Mouse (Mus musculus): Measurements from ENCODE around the gene Lhx1.

The Lhx1 gene

DNA sequence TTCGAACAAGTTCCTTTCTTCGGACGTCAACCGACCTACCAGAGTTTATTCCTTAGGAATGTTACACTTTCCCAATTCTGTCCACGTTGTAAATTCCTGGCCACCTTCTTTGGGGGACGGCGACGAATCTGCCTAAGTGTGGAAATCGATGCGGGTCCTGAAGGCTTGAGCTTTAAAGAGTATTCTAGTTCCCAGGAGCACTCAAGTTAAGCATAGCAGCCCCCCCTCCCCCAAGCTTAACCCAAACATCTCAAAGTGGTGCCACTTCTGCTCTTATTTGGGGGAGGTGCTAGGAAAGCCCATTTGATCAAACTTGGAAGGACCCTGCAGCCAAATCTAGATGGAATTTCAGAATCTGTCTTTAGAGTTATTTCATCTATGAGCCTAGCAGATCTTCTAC is 1.1 kb upstream of the Lhx1 start:
- DNase-seq (ENCODE audit: low spot score in 2 of 2) = no peak

DNA sequence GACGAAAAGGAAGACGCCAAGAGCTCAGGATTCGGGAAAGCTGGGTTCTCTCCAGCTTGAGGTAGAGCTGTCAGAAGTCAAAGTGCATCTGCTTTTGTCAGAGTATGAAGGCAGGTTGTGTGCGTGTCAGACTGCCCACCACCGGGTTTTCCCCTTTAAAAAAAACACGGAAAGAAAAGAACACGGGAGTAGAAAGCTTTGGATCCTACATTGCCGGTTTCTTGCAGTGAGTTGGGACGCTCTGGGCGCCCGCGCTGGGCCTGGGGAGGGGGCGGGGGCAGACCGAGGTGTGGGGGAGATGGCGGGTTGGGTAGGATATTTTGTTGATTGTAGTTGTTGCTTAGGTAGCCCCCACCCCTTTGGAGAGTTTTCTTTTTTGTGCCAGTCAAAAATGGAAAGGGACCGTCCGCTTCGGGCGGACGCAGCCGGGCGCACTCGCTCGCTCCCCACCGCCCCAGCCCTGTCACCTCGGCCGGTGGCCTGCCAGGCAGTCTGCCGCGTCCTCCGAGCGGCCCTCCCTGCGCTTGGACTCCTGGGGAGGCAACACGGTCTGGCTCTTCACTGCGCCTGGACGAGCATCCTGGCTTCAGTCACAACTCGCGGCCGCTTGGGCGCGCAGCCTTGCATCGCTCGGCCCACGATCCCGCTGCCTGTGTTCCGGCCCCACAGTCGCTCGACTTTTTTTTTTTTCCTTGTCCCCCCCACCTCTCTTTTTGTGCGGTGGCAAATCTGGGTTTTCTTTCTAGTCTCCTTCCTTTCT is 644 bp downstream of the Lhx1 start:
- DNase-seq (ENCODE audit: low spot score in 2 of 2) = no peak

DNA sequence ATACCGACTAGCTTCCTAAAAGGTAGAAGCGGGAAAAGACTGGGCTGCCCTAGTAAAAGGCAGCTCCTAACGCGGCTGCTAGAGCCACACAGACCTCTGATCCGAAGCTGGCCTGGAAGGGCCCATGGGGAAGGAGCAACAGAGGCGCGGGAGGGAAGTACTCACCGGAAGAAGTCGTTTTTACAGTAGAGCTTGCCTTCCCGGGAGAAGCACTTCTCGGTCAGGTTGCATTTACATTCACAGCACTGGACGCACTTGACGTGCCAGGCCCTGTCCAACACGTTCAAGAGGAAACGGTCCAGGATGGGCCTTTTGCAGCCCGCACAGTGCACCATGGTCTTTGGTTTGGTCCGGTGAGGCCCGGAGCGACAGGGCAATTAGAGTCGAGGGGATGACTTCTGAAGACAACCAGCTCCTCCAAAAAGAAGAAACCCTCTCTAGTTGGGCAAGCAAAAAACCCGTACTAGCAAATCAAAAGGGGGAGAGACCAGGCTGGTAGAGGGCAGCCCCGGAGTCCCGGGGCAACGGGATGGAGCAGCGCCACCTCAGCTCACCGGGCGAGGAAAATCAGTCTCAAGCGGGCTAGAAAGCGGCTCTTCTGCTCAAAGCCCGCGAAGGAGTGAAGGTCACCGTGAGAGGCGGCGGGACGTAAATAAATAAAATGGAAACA is 1.4 kb downstream of the Lhx1 start:
- DNase-seq (ENCODE audit: low spot score in 2 of 2) = no peak

DNA sequence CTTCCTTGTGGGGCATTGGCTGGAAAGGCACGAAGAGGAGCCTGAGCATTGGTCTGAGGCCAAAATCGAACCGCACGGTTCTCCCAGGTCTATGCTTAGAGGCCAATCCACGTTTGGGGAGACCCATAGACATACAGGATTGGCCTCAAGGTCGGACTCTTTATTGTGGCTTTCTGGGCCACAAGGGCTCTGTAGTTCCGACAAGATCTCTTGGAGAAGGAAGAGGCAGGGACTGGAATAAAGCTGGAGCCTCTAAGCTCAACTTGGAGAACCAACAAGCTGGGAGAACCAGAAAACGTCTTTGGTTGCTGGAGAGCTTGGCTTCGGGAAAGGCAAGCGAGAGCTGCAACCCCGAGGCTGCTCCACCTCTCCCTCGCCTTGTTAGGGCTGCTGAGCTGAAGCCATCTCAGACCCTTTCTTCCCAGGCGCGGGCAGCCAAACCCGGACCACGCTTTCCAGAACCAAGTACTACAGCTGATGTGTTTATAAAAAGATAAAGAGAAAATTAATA is 2.0 kb downstream of the Lhx1 start:
- DNase-seq (ENCODE audit: low spot score in 2 of 2) = no peak

DNA sequence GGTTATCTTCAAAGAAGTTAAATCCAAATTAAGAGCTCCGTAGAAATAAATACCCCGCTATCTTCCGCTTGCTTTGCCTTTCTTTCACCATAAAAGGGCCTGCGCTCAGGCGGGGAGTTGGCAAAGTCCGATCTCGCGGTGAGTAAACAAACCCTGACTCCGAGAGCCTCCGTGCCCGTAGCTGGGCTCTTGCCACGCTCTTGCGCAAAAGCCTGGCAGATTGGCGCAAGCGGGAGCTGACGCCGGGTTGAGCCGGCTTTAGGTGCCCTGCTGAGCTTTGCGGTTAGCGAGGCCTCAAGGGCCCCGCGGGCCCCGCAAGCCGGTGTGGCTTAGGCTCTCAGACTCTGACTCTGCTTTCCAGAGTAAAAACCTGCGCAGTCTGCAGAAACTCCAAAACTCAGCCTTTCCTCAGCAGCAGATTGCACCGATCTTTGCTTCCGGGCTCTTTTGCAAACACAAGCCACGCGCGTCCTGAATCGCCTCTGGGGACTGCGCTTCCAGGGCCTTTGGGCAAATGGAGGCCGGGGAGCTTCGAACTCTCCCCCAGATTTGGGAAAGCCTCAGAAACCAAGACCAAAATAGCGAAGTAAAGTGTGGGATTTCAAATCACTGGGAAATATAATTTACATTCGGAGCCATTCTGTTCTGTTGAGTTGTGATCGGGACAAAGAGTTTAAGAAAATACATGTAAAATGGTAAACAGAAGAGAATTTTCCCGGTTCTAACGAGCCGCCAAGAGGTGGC is 2.6 kb downstream of the Lhx1 start:
- DNase-seq (ENCODE audit: low spot score in 2 of 2) = no peak

DNA sequence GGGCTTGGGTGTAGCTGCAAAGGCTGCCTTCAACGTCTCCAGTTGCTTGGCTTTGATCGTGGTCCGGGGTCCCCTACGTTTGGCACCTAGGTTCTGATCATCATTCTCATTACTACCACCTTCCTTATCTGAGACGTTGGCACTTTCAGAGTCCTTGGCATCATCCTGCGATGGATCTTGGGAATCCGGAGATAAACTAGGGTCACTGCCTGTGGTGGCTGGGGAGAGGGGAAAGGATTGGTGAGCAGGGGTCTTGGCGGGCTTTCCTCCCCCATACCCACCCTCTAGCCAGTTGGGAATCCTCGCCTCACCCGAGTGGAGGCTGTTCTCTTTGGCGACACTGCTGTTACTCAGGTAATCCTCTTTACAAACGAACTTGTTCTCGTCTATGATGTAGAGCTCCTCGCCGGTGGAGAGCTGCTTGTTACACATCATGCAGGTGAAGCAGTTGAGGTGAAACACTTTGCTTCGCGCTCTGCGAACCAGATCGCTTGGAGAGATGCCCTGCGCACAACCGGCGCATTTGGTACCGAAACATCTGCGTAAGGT is 3.5 kb downstream of the Lhx1 start:
- DNase-seq (ENCODE audit: low spot score in 2 of 2) = no peak

DNA sequence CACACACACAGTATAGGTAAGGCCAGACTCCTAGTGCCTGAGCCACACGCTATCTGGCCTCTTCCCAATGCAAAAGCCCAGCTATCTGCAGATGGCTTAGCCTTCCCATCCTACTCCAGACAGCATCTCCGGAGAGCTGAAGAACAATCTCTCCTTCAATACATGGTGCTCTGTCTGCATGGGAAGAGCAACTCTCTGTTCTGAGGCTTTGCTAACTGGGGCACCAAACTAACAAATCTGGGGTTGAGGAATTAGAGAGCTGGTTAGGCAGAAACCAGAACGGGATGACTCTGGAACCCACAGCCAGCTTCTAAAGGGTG is 4.3 kb downstream of the Lhx1 start:
- DNase-seq (ENCODE audit: low spot score in 2 of 2) = no peak

DNA sequence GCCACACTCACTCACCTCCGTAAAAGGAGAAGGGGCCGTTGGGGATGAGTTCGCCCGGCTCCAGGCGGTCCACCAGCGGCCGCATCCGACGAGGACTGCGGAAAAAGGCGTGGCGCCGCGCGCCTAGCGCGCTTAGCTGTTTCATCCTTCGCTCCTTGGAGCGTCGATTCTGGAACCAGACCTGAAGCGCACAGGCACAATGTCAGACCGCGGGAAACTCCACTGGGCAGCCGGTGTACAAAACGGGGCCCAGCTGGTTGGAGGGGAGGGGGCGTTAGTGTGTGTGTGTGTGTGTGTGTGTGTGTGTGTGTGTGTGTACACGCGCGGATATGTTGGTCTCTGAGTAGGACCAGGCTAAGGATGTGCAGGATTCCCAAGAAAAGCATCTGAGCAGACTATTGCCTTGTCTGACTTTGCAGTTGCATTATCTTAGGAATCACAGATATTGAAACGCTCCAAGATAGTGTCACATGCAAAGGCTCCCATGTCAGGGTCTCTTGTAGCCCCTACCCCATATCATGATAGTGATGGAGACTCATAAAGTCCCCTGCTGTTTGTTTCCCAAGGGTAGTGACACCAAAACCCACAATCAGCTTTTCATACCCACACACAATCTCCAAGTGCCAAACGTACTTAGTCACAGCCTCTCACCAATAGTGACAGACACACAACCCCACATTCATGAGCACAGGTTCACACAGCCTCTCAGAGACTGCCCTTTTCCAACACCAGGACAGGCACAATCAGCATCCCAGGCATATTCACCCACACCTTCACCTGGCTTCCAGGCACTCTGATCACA is 4.9 kb downstream of the Lhx1 start:
- DNase-seq (ENCODE audit: low spot score in 2 of 2) = no peak

DNA sequence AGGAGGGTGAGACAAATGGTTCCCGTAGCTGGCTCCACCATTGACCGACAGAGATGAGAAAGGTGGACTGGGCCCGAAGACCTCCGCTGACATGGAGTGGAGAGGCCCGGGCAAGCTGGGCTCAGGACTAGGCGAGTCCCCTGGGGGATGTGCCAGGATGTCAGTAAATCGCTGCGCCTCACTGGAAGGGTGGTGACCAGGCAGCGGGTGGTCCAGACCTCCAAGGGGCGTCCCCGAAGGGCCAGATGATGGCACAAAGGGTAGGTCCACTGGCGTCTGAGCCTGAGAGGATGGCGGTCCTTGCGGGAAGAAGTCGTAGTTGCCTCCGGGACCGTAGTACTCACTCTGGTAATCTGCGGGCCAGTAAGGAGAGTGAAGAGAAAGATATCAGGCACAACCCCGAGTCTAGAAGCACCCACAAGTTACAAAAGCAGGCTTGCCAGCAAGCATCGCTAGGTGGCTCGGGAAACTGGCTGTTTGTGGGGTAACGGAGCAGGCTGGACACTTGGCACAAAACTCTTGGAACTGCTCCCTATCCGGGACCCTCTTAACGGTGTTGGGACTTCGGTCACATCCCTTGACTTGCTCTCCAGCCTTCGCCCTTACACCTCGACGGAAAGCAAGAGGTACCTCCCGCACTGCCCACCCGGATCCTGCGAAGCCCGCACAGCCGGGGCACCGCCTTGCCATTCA is 5.6 kb downstream of the Lhx1 start:
- no peak for DNase-seq (ENCODE audit: low spot score in 2 of 2)

DNA sequence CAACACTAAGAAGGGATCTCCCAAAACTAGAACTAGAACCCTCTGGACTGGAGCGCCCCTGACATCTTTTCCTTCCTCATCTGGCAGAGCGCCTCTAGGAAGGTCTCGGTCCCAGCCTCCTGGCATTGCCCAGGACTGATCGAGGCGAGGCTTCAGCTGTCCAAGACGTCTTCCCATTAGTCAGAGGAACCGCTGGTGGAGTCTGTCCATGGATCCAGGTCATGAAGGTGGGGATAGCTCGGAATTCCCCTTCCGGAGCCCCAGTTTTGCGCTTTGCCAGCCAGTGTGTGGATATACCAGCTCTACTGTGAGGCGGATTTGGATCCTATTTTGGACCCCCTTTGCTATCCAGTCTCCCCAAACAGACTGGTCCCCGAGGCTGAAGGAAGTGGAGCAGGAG is 6.3 kb downstream of the Lhx1 start:
- DNase-seq (ENCODE audit: low spot score in 2 of 2) = no peak

DNA sequence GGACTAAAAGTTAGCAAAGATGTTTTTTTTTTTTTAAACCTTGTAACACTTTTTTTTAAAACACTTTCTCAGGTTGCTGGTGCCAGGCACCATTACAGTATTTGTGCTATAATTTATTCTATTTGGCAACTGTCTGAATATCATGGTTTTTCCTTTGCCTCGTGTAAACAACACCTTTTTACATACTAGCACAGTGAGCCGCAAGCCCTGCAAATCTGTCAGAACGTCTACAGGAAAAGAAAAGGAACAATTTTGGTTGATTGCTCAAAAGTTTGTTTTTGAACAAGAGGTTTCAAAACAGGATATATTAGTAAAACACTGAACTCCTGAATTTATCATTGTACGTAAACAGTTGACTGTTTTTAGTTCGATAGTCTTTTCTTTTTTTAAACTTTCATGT is 7.1 kb downstream of the Lhx1 start:
- DNase-seq (ENCODE audit: low spot score in 2 of 2) = no peak

DNA sequence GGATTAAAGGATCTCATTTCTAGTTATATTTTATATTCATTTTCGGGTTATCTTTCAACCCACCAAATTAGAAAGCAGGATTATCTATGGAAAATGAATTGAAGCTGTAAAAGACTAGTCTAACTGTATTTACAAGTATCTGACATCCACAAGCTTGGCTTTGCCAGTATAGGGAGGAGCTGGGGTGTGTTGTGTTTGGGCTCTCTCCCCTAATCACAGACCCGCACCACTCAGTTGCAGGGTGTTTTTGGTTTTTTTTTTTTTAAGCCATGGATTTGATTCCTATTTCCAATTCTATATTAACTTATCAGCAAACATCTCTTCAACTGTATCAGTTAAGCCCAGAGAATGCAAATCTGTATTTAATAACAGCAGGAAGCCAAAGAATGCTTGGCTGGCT is 7.9 kb downstream of the Lhx1 start:
- DNase-seq (ENCODE audit: low spot score in 2 of 2) = no peak

DNA sequence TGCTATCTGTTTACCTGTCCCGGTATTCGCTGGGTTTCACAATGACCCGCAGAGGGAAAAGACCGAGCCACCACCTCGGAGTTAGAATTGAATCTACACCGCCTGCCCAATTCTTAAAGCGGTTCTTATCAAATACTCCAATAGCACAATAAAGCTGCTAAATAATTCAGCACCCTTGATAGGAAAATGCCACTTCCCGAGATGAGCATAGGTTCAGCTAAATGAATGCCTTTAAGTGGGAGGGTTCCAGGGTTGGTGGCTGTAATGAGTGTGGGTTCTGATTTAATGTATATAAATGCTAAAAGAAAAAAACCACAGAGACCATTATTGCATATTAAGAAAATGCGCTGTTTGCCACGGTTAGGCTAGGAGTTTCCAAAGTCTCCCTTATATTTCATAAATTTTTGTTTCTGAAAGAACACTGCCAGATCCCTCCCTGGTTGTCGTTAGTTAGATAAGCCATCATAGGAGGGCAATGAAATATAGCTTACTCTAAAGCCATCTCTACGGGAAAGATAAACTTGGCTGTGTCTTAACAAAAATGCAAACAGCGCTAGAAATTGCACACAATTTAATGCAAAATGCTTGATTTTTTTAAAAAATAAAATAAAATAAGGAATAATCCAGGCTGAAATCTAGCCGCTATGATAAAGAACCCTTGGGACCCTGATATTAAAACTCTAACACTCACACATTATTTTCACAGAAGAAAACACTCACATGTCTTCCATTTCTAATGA is 8.7 kb downstream of the Lhx1 start:
- no peak for DNase-seq (ENCODE audit: low spot score in 2 of 2)

DNA sequence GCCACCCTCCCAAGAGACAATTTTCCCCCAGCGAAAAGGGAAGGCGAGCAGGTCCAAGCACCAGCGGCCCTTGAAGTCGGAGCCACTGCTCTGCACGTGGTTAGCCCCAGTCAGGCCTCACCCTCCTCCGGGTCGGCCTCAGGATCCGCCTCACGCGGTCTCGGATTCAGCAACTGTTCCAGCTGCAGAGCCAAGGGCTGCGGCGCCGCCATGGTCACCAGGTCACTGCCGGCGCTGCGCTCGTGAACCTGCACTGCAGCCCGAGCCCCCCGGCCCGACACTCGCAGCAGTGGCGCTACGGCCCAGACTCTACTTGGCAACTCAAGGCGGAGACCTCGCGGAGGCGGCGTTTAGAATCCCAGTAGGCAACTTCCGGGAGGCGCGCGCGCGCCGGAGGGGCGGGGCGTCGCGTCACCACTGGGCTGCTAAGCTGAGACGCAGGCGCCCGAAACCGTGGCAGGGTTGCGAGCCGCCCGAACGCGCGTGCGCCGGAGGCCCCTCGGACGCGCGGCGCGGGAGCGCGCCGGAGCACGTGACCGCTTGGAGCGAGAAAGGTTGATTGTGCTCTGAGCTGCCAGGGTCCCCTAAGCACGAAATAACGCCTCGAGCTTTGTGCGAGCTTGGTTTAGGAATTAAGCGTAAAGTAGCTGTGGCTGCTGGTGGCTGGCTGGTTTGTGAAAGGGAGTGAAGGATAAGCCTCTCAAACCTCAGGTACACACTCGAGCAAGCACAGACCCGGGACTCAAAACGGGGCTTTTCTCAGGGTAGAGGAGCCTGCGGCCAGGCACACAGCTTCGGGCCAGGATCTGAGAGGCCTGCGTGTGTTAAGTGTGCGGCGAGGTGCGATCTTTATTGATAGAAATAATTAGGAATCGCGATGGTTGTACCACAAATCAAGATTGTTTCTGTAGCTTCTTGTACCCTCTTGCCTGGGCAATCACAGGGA is 11.9 kb downstream of the Lhx1 start, which contains the start of gene Aatf:
Gene Aatf (minus strand): TSS at position 352 of the 946 bp plus-strand sequence.
- peak; percentile 91 to 94 for DNase-seq (ENCODE audit: low spot score in 2 of 2)

DNA sequence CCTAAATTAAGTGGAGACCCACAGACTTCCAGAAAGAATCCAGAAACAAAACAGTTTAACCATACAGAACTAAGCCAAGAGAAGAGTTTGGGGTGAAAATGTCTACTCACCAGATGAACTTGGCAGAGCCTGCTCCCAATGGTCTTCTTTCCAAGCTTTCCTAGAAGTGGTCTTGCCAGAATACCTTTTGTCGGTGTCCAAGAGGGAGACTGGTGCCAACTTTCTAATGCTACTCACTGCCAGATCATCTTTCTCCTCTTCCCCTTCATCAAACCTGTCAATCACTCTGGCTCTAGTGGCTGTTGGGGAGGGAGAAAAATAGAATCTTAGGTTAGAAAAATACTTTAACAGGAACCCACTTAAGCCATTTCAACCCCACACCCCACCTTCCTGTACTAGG is 13.3 kb downstream of the Lhx1 start:
- DNase-seq (ENCODE audit: low spot score in 2 of 2) = no peak

DNA sequence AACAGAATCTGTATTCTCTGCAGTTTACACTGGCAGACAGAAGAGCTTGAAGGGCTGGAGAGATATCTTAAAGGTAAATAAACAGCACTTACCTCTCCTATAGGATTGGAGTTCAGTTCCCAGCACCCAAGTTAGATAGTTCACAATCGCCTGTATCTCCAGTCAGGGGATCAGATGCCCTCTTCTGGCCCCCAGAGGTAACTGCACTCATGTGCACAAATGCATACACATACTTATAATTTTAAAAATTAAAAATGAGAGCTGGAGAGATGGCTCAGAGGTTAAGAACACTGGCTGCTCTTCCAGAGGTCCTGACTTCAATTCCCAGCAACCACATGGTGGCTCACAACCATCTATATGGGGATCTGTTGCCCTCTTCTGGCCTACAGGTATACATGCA is 21.0 kb downstream of the Lhx1 start:
- no peak for DNase-seq (ENCODE audit: low spot score in 2 of 2)

DNA sequence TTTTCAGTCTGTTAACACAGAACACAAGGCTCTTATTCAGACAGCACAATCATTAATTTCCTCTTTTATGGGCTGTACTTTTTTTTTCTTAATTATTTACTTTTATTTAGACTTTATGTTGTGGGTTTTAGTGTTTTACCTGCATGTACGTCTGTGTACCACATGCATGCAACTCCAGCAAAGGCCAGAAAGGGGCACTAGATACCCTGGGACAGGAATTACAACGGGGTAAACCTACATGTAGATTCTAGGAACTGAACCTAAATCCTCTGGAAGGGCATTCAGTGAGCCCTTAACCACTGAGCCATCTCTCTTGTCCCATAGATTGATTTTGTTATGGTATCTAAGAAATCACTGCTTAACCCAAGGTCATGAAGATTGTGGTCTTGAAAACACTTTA is 27.4 kb downstream of the Lhx1 start:
- DNase-seq (ENCODE audit: low spot score in 2 of 2) = no peak

DNA sequence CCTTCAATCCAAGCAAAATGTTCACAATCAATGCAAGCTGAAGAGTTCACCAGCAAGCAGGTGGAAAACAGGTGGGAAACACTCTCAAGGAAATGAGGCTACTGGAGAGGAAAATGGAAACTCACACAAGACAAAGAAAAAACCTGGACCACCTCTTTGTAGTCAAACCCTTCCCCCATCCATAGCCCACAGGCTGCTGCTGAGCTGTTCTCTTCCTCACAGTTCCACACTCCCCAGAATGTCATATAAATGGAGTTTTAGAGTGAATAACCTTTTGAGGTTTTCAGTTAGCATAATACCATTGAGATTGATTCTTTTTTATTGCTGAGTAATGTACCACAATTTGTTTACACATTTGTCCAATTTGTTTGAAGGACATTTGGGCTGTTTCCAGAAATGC is 28.4 kb downstream of the Lhx1 start:
- DNase-seq (ENCODE audit: low spot score in 2 of 2) = no peak

DNA sequence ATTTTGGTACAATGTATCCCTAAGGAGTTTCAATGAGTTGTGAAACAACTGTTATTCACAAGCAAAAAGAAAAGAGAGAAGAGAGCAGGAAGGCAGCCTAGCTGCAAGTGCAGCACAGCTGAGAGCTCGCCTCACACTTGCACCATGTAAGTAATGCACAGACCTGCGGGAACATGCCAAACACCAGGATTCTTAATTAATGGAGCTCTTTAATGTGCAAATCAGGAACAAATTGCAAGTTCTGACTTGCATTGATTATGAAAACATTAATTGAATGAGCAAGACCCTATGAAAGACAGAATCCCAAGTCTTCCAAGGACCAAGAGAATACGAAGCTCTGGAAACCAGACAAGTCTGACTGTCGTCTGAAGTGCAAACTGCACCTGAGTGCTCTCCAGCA is 29.6 kb downstream of the Lhx1 start:
- DNase-seq (ENCODE audit: low spot score in 2 of 2) = no peak

All from frontal cortex, postnatal 10 days (tissue).